Mouse (Mus musculus) layer of hippocampus, adult 11-12 months (tissue): ENCODE results near the gene Rsph3b.
A peak's percentile ranks its signal among the peaks of the same experiment; 100 is the strongest.
"Not testable (repeated sequence)": the region's sequence is repeated elsewhere in the genome, so short reads cannot be mapped to it uniquely, and the experiment has no call there.

Experiments used
- DNase-seq: peaks from one replicate; pipeline ENCODE4 v3.0.0; 2022; ENCODE audit warnings: low spot score

Gene Rsph3b

DNA sequence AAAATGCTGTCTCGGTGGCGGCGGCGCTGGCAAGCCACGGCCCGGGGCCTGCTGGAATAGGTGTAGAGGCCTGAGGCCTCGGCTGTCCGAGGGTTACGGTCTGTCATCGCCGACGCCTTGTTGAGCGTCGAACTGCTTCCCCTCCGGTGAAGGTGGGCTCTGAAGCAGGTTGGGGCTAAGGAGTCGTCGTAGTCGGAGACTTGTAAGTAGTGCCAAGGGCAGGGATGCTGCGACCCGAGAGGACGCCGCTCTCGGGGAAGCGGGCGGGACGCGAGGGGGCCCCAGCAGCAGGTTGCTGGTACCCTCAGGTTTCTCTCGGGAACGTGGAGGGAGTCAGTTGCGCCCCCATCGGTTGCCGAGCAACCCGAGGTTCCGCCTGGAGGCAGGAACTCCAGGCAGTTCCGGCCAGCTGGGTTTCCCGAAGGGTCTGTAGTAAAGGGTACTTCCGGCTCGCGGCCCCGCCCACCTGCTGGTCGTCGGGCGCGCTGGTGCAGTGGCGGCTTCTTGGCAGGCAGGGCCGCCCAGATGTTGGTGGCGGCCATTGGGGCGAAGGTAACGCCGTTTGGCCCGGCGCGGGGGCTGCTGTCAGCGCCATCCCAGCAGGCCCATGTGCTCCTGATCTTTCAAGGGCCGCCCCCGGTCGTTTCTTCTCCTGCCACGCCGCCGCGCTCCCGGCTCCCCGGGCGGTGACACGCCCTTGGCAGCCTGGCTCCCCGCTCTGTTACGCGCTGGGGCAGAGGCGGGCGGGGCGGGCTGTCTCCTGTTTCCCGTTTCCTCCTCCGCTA is at the start of gene Rsph3b:
Gene Rsph3b (minus strand): TSS at position 699 of the 785 bp plus-strand sequence.
- peak; percentile 85 for DNase-seq

DNA sequence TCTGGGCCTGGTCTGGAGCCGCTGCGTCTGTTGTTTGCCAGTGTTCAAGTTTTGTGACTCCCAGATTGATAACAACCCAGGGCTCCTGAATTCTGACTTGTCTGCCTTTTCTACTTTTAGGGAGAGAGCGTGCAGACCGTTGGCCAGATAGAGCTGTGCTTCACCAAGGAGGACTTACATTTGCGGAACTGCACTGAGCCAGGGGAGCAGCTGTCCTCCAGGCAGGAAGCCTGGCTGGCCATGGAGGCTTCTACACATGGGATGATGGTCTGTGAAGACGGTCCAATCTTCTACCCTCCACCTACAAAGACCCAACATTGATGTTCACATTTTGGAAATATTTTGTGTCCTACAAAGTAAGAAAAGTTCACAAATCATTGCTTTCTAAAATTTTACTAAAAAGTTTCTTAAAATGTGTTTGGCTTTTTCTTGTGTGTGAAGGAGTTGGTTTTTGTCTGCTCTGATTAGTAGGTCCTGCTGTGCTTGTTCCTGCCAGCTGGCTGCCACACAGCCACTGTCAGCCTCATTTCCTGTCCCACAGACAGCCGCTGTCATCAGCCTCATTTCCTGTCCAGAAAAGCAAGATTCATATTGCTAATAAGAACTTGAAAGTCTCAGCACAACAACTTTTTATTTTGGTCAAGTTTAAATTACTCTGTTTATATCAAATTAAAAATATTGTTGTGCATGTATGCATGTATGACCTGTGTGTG is 49.5 kb upstream of the Rsph3b start:
- DNase-seq = not testable (repeated sequence)

DNA sequence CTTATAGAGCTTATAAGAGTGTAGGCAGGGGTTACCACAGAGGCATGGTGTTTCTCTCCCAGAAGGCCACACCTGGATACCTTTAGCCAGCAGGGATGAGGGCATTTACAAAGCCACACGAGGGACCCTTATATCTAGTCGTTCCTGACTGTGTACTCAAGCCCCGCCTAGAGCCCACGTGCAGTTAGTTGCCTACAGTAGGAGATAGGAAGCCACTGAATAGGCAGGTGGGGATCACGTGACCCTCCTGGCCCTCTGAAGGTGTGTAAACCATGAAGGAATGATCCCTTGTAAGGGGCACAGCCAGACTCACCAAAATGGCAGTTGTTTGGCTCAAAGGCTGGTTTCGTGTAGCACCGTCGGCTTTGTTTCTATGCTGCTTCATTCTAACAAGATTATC is 48.3 kb upstream of the Rsph3b start:
- not testable (repeated sequence) for DNase-seq

DNA sequence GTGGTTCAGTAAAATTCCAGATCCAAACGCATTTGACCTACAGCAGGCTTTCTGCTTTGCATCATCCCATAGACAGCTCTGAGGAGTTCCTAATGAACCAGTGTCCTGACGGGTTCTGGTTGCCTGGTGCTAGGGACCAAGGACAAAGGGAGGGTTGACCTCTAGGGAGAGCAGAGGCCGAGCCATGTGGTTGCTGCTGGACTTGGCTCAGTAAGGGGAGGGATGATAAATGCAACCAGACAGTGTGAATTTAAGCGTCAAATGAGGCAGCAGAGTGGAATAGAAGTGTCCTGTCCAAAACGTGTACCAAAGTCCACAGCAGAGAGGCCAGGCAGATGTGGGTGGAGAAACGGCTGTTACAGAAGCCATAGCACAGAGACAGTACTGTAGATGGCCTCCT is 47.0 kb upstream of the Rsph3b start:
- DNase-seq = not testable (repeated sequence)

DNA sequence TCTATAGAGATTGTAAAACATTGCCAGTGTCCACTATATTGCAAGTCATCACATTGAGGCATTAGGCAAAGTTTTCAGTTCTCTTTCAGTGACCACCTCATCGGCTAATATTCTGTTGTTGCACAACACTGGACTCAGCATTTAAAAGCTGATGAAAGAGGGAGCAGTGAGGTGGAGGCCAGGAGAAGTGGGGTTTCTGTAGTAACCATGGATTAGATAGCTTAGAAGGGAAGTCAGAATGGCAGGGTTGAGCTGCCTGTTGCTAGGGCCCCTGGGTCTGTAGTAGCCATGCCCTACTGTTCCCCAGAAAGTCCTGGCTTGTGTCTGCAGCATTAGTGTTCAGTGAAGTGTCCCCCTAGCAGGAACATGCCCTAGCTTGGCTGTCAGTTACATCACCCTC is 37.6 kb upstream of the Rsph3b start:
- DNase-seq = not testable (repeated sequence)

DNA sequence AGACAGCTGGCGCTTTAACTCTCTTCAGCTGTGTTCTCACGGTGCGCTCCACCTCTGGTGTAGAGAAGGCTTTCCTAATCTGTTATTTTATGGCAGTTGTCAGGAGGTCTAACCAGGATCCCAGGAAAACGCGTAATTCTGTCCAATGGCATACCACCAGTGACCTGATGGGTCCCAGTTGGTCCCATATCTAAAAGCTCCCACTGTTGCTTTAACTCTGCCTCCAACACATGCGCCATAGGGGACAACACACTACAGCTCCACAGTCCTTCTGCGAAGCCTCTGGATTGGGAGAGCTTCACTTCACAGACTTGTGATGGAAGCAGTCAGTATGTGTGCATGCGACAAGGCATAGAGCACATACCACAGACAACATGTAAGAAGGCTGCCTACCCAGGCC is 31.7 kb upstream of the Rsph3b start:
- DNase-seq = not testable (repeated sequence)

DNA sequence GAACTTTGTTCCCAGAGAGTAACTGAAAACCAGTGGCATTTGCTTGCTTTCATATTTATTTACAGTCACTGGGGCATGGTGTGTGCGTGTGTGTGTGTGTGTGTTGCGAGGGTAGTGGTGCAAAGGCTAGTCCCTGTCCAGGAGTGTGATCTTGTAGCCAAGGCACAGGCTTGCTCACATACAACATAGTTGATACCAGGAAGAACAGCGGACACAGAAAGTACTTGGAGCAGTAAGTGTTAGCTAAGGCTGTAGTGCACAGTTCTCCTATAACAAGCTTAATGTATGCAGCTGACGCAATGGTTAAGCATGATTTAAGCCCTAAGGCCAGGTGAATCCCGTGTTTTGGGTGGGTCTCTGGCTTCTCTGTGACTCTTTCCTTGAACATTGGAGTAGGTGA is 30.9 kb upstream of the Rsph3b start:
- not testable (repeated sequence) for DNase-seq

DNA sequence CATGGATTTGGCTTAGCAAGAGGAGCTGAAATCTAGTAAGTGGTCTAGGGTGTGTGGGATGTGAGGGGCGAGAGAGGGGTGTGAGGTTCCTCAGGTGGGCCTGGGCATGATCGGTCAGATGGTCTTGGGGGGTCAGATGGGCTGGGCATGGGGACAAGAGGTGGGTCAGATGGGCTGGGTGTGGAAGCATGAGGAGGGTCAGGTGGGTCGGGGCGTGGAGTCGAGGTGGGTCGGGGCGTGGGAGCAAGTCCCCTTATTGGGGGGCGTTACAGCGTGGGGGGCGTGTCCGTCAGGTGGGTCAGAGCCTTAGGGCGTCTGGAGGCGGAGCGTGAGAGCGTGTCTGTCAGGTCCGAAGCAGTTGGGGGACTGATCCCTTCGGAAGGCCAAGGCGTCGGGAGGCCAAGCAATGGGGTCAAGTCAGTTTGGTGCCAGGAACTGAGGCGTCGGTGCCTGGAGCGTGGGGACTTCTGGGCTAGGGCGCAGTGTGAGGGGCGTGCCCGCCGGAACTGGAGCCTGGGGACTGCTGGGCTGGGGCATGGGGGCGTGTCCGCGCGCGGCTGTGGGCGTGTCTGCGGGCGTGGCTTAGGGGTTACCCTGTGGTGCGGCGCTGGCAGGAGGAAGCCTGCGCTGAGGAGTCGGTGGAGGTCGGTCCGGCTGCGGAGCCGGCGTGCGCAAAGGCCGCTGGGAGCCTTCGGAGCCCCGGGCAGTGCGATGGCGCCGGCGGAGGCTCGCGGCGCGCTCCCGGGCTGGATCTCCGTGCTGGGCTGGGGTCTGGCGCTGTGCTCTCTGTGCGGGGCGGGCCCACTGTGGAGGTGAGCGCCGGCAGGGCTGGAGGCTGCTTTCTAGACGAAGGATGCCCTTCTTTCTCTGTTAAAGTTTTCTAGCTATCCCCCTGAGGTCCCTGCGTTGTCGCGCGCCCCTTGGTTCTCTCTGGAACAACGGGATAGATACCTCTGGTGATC is 30.1 kb upstream of the Rsph3b start, which contains the start of gene Gm49721:
Gene Gm49721 (plus strand): TSS at position 618 of the 962 bp plus-strand sequence.
- DNase-seq = peak; percentile 68

DNA sequence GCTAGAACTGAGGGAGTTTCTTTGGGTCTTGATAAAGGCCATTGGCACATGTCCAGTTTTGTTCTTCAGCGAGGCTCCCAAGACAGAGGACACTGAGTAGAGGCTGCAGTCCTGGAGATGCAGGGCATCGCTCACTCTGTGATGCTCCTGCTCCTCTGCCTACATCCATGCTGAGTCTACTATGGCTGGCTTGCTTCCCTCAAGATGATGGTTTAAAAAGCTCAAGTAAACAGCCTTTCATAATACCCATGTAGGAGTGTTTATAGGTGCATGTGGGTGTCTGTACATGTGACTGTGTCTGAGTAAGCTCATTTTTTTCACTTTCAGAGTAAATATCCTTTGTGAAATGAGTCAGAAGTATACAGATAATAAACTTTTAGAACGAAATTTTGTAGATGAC is 26.5 kb upstream of the Rsph3b start:
- DNase-seq = not testable (repeated sequence)

DNA sequence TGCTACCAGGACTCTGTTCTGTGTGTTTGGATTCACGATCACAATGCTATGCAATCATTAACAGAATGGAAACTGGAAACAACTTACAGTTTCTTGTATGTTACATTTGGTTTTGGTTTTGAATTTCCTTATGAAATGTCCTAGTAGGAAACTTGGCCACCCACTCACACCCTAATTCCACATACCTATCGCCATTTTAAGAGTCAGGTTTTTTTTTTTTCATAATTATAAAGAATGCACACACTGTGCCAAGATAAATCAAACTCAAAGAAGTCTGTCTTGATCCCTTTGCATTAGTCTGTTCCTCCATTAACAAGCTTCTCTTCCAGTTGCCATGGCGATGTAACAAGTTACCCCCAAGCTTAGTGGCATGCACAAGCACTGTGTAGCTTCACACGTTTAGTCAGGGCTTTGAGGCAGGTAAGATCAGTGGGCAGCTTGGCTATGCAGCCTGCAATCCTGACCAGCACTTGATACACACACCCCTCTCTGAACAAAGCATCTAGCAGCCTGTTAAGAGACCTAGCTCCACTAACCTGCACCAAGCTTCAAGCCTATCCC is 24.4 kb upstream of the Rsph3b start:
- not testable (repeated sequence) for DNase-seq

DNA sequence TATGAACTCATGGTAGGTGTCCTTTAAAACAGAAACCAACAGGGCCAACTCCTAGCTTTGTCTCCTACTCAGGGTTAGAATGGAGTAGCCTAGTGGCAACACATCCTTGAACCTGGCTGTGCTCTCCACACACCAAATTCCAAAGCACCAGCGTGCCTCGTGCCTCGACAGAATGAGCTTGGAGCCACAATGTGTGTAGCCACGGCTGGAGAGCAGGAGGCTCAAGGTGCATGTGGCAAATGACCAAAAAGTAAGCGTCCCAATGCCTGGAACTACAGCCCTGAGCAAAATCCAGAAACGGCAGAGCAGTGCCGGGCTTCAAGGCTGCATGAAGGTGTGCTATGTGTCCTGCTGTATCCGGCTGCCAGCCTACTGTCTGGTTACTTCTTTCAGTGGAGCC is 22.8 kb upstream of the Rsph3b start:
- DNase-seq = not testable (repeated sequence)

DNA sequence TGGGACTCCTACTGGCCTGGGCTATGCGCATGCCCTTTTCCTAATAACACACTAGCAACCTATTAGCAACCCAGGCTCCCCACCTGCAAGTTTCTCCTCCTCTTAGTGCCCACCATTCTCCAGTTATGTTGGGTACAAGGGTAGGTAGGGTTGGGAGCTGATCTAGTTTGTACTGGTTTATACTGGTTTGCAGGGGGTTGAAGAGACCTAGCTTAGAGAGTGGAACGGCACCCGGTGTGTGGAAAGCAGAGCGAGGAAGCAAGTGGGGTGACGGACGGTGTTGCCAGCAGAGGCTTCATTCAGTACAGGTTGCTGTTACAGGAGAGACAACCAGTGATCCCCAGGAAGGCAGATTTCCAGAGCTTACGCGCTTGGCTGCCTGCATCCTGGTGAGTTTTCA is 21.9 kb upstream of the Rsph3b start, which contains the start of gene Rnaset2b:
Gene Rnaset2b (plus strand): TSS at position 301 of the 400 bp plus-strand sequence.
- DNase-seq = not testable (repeated sequence)

DNA sequence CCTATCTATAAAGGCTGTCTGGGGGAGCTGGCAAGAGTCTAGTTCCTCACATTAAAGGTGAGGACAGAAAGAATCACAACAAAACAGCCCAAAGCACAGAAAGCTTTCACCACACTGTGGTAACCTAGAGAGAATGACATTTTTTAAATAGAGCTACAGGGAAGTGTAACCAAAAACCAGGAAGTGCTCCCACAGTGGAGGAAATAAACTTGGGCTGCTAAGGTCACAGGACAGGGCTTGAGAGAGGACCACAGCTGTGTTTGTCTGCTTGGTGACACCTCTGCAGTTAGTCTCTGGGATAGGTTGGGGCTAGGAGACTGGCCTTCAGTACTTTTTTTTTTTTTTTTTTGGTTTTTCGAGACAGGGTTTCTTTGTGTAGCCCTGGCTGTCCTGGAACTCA is 19.2 kb upstream of the Rsph3b start:
- not testable (repeated sequence) for DNase-seq

DNA sequence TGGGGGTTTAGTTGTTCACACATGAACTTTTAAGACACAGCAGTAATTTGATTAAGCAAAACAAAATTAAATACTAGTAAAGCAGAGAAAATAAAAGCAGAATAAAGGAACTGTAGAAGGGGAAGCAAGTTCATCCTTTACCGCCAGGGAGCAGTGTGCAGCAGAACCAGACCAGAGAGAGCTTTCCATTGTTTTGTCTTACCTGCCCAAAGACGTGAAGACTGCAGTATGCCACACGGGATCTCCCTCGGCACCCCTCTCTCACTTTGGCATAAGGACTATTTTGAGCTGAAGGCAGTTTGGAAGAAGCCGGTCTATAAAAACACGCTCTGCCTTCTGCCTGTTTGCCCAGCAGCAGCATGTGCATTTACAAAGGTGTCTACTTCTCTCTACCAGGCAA is 16.9 kb upstream of the Rsph3b start:
- peak; percentile 47 for DNase-seq

DNA sequence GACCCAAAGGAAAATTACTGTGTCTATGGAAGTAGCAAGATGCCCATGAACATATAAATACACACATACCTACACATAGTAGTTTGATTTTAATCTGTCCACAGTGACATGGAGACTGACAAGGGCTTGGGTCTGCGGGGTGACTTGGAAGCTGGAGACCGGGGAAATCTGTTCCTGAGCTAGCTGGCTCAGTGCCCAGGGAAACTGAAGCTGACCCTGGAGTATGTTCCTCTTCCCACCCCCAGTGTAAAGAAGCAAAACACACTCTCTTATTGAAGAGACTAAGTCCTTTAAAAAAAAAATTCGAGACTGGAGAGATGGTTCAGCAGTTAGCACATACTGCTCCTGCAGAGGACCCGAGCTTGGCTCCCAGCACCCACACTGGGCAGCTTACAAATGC is 14.5 kb upstream of the Rsph3b start:
- DNase-seq = not testable (repeated sequence)

DNA sequence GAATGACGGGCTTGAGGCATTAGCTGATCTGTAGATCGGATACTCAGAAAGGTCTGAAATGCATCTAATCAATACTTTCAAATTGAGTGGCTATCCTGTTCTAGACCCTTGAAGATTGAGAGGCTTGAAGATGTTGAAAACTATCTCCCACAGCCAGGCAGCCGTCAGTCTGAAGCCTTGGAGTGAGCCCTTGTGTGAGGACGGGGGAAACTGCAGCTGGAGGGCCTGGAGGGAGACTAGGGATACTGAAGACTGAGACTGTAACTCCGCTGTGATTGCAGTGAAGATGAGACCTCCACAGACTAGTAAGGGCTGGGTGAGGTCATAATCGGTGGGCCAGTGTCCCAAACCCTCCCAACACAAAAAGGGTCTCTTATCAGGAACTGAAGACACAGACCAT is 13.9 kb upstream of the Rsph3b start:
- not testable (repeated sequence) for DNase-seq

DNA sequence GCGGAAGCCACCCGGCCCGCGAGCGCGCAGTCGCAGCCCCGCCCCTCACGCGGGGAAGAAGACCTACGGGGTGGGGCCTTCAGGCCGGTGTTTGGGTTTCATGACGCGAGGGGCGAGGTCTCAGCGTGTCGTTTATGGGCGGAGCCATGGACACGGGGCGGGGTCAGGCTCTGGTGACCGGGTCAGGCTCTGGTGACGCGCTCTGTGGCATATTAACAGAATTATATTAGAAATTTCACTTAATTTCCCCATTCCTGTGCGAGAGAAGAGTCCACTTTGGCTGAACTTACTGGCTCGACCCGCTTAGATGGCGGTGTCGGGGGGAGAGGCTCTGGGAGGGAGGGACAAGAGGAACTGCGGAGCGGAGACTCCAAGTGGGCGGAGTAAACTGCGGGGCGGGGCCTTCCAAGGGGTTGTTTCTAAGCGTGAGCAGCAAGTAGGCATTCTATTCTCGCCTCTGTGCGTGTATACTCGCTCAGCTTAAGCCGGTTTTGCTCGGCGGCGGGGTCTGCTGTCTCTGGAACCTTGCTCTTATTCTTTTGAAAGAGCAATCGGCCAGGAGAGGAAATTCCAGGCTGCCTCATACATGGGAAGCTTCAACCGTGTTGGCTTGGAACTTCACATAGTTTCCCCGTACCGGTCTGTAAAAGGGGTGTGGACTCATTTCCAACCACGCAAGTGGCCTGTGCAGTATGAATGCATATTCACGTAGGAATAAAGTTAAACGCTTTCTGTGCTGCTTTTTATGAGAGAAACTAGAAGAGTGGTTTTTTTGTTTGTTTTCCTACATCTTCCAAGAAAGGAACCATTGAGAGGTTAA is 12.9 kb upstream of the Rsph3b start:
- peak; percentile 37 for DNase-seq

DNA sequence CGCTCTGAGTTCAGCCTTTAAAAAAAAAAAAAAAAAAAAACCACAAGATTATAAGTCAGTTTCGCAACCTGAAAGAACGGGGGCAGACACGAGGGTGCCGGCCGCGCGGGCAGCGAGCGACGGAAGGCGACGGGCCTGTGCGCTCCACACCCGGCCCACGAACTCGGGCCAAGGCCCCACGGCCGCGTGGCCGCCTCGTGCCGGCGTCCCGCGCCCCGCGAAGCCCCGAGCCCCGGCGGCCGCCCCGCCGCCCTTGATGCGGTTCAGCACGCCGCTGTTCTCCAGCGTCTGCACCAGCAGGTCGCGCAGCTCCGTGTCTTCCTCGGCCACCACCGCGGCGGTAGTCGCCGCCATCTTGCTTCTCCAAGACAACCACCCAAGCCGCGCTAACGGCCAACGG is 12.3 kb upstream of the Rsph3b start, which contains the start of gene Tagap1:
Gene Tagap1 (minus strand): TSS at position 381 of the 400 bp plus-strand sequence.
- DNase-seq = peak; percentile 34

DNA sequence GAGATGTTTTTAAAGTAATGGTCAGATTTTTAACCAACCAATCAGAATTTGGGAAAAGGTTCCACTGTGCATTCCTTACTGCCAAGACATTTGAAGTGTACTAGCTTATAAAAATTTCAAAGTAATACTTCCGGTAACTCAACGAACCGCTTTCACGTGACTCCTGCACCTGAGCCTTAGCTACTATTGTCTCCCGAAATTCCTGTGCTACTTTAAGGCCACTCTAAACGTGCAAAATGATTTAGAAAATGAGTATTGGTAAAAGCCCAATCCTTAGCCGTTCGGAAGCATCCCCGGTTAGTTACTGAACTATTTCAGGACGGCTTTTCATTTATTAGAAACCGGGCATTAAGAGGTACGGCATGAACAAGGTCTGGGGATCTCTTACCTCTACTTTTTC is 11.9 kb upstream of the Rsph3b start:
- DNase-seq = not testable (repeated sequence)

DNA sequence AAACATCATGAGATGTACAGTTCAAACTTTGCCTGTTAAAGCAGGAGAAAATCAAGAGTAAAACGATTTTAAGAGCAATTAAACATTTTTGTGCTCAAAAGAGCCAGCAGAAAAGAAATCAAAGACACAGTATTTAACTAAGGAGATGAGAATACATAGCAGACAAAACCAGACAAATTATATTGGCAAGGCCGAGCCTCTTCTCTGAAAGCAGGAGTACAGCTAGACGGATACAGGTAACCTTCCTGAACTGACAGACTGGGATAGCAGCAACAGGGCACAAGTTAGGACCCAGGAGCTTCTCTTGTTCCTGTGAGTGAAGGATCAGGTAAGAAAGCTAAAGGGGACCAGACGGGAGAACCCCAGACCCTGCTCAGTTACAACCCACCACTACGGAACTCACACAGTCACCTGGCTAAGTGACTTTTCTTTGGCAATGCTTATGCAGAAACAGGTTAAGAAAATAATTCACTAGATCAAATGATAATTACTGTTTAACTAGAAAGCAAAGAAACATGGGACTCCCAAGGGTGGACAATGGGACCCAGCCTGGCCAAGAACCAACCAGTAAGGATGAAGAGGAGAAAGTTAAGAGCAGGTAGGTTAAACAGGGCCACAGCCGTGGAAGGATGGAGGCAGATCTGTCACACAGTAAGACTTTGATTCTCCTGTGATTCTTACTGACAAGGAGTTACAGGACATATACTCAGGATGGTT is 11.2 kb upstream of the Rsph3b start:
- DNase-seq = not testable (repeated sequence)
